Mouse (Mus musculus): Measurements from ENCODE around the gene Kcnh2. TPM values are rescaled to one million over a fixed set of nuclear protein-coding genes. Genes with fewer than 3 reads are reported as not detected.
A peak's percentile ranks its signal among the peaks of the same experiment; 100 is the strongest.
"Not testable (repeated sequence)": the region's sequence is repeated elsewhere in the genome, so short reads cannot be mapped to it uniquely, and the experiment has no call there.

Kcnh2 gene
- 6.0 and 7.0 TPM in 2 replicates for polyA plus RNA-seq (2015; fragmentation: Nextera tagmentation; extraction: Ambion mirVana)

- ATAC-seq (ENCODE audit: borderline replicate concordance, extremely low read depth, low FRiP score, low TSS enrichment): peak; percentile 13
- WGBS: under 1% methylated on average over 29 of the region's 53 CpGs
- H3K27me3 ChIP-seq: peaks cover 59% of the 10 kb centered on the region
- peak within 1 kb of the TSS; percentile 50 for H3K9ac ChIP-seq
- peak within 1 kb of the TSS; percentile 92 for H3K27ac ChIP-seq
- peaks cover 59% of the 10 kb centered on the region for H3K4me1 ChIP-seq
- H3K4me3 ChIP-seq: peak within 1 kb of the TSS; percentile 66
- H3K4me2 ChIP-seq: peak within 1 kb of the TSS; percentile 98
- H3K9me3 ChIP-seq: no peaks in the 10 kb centered on the region
- H3K36me3 ChIP-seq: no peaks in the 10 kb centered on the region
Observed at GRCm38 (mm10) chr5:24351278-24351677, at the start of gene Kcnh2. Gene Kcnh2, minus strand, starts transcription at chr5:24351604.

GRCm38 (mm10) chr5:24400362-24400761, 49.0 kb upstream of the Kcnh2 start:
- 88% methylated on average over 11 of the region's 11 CpGs for WGBS
- Histone ChIP-seq H3K4me3 (no peak overlapping the region), H3K36me3 (peaks cover 17% of the 10 kb centered on the region; the same call in 1 of the 2 replicates), H3K27me3 (no peaks in the 10 kb centered on the region), H3K4me2 (no peak overlapping the region), H3K9ac (no peak overlapping the region), H3K27ac (no peak overlapping the region), H3K9me3 (no peaks in the 10 kb centered on the region), H3K4me1 (no peaks in the 10 kb centered on the region; the same call in 1 of the 2 replicates)
- ATAC-seq (ENCODE audit: borderline replicate concordance, extremely low read depth, low FRiP score, low TSS enrichment): no peak

- WGBS: 84% methylated on average over 10 of the region's 10 CpGs
- H3K4me3 ChIP-seq: no peak overlapping the region
- no peak for ATAC-seq (ENCODE audit: borderline replicate concordance, extremely low read depth, low FRiP score, low TSS enrichment)
- no peaks in the 10 kb centered on the region for H3K9me3 ChIP-seq
- no peak overlapping the region for H3K9ac ChIP-seq
- peaks cover 17% of the 10 kb centered on the region; the same call in 1 of the 2 replicates for H3K36me3 ChIP-seq
- H3K27ac ChIP-seq: no peak overlapping the region
- H3K4me2 ChIP-seq: no peak overlapping the region
- H3K27me3 ChIP-seq: no peaks in the 10 kb centered on the region
- peaks cover 6% of the 10 kb centered on the region; the same call in 1 of the 2 replicates for H3K4me1 ChIP-seq
Observed at GRCm38 (mm10) chr5:24399686-24400085, 48.3 kb upstream of the Kcnh2 start.

- 84% methylated on average over 6 of the region's 6 CpGs for WGBS
- not testable (repeated sequence) for H3K4me3 ChIP-seq; H3K9me3 ChIP-seq; H3K36me3 ChIP-seq; H3K27ac ChIP-seq; H3K9ac ChIP-seq; ATAC-seq (ENCODE audit: borderline replicate concordance, extremely low read depth, low FRiP score, low TSS enrichment); H3K27me3 ChIP-seq; H3K4me2 ChIP-seq
- H3K4me1 ChIP-seq: peaks cover 14% of the 10 kb centered on the region
Observed at GRCm38 (mm10) chr5:24396254-24396653, 44.9 kb upstream of the Kcnh2 start.

- 1% methylated on average over 36 of the region's 36 CpGs for WGBS
- Histone ChIP-seq H3K4me1 (peaks cover 18% of the 10 kb centered on the region), H3K4me3 (peak overlapping the region; percentile 56), H3K36me3 (no peaks in the 10 kb centered on the region), H3K9me3 (no peaks in the 10 kb centered on the region), H3K27ac (peak overlapping the region; percentile 64; the same call in 1 of the 2 replicates), H3K9ac (peak overlapping the region; percentile 31; the same call in 1 of the 2 replicates), H3K27me3 (peaks cover under 1% of the 10 kb centered on the region; the same call in 1 of the 2 replicates), H3K4me2 (peak overlapping the region; percentile 61)
- ATAC-seq (ENCODE audit: borderline replicate concordance, extremely low read depth, low FRiP score, low TSS enrichment): peak; percentile 96
Observed at GRCm38 (mm10) chr5:24394165-24394894, 42.9 kb upstream of the Kcnh2 start.

GRCm38 (mm10) chr5:24393392-24393997, 42.1 kb upstream of the Kcnh2 start, which contains the start of gene Abcb8:
Gene Abcb8, plus strand, starts transcription at chr5:24393663.
- peak within 1 kb of the TSS; percentile 61 for H3K4me2 ChIP-seq
- H3K27me3 ChIP-seq: peaks cover 8% of the 10 kb centered on the region; the same call in 1 of the 2 replicates
- peak within 1 kb of the TSS; percentile 56 for H3K4me3 ChIP-seq
- H3K4me1 ChIP-seq: peaks cover 21% of the 10 kb centered on the region
- no peaks in the 10 kb centered on the region for H3K9me3 ChIP-seq
- peak within 1 kb of the TSS; percentile 64; the same call in 1 of the 2 replicates for H3K27ac ChIP-seq
- no peak for ATAC-seq (ENCODE audit: borderline replicate concordance, extremely low read depth, low FRiP score, low TSS enrichment)
- WGBS: 24% methylated on average over 7 of the region's 7 CpGs
- peak within 1 kb of the TSS; percentile 31; the same call in 1 of the 2 replicates for H3K9ac ChIP-seq
- no peaks in the 10 kb centered on the region for H3K36me3 ChIP-seq

GRCm38 (mm10) chr5:24392724-24393123, 41.3 kb upstream of the Kcnh2 start:
- no peaks in the 10 kb centered on the region for H3K36me3 ChIP-seq
- peaks cover 15% of the 10 kb centered on the region for H3K27me3 ChIP-seq
- H3K4me2 ChIP-seq: no peak overlapping the region
- H3K4me1 ChIP-seq: peaks cover 27% of the 10 kb centered on the region
- no peak overlapping the region for H3K4me3 ChIP-seq
- no peaks in the 10 kb centered on the region for H3K9me3 ChIP-seq
- H3K9ac ChIP-seq: no peak overlapping the region
- WGBS: 70% methylated on average over 7 of the region's 7 CpGs
- H3K27ac ChIP-seq: no peak overlapping the region
- no peak for ATAC-seq (ENCODE audit: borderline replicate concordance, extremely low read depth, low FRiP score, low TSS enrichment)

- H3K4me2 ChIP-seq: no peak within 1 kb of the TSS
- WGBS: 72% methylated on average over 7 of the region's 7 CpGs
- no peaks in the 10 kb centered on the region for H3K9me3 ChIP-seq
- ATAC-seq (ENCODE audit: borderline replicate concordance, extremely low read depth, low FRiP score, low TSS enrichment): no peak
- H3K9ac ChIP-seq: no peak within 1 kb of the TSS
- H3K27me3 ChIP-seq: peaks cover 24% of the 10 kb centered on the region
- peaks cover 35% of the 10 kb centered on the region for H3K4me1 ChIP-seq
- H3K36me3 ChIP-seq: no peaks in the 10 kb centered on the region
- no peak within 1 kb of the TSS for H3K27ac ChIP-seq
- no peak within 1 kb of the TSS for H3K4me3 ChIP-seq
Observed at GRCm38 (mm10) chr5:24391864-24392263, 40.5 kb upstream of the Kcnh2 start, which contains the start of gene Atg9b. Gene Atg9b, minus strand, starts transcription at chr5:24392143.

- Histone ChIP-seq H3K27me3 (peaks cover 43% of the 10 kb centered on the region), H3K9ac (no peak overlapping the region), H3K27ac (no peak overlapping the region), H3K4me1 (peaks cover 28% of the 10 kb centered on the region), H3K4me3 (no peak overlapping the region), H3K36me3 (no peaks in the 10 kb centered on the region), H3K4me2 (no peak overlapping the region), H3K9me3 (no peaks in the 10 kb centered on the region)
- no peak for ATAC-seq (ENCODE audit: borderline replicate concordance, extremely low read depth, low FRiP score, low TSS enrichment)
- WGBS: 58% methylated on average over 4 of the region's 4 CpGs
Observed at GRCm38 (mm10) chr5:24389658-24390020, 38.2 kb upstream of the Kcnh2 start.

- Histone ChIP-seq H3K4me1 (peaks cover 28% of the 10 kb centered on the region), H3K27me3 (peaks cover 43% of the 10 kb centered on the region), H3K4me3 (no peak overlapping the region), H3K9ac (no peak overlapping the region), H3K27ac (no peak overlapping the region), H3K4me2 (no peak overlapping the region), H3K9me3 (no peaks in the 10 kb centered on the region), H3K36me3 (no peaks in the 10 kb centered on the region)
- ATAC-seq (ENCODE audit: borderline replicate concordance, extremely low read depth, low FRiP score, low TSS enrichment): no peak
- WGBS: 57% methylated on average over 7 of the region's 7 CpGs
Observed at GRCm38 (mm10) chr5:24389011-24389657, 37.7 kb upstream of the Kcnh2 start.

GRCm38 (mm10) chr5:24388246-24388915, 37.0 kb upstream of the Kcnh2 start:
- 0 out of 2 replicates have a peak, but pooled peaks have one; percentile 1 for ATAC-seq (ENCODE audit: borderline replicate concordance, extremely low read depth, low FRiP score, low TSS enrichment)
- peak overlapping the region; percentile 37 for H3K4me3 ChIP-seq
- no peaks in the 10 kb centered on the region for H3K9me3 ChIP-seq
- peak overlapping the region; percentile 31 for H3K9ac ChIP-seq
- H3K27ac ChIP-seq: no peak overlapping the region
- no peaks in the 10 kb centered on the region for H3K36me3 ChIP-seq
- H3K27me3 ChIP-seq: peaks cover 43% of the 10 kb centered on the region
- peaks cover 28% of the 10 kb centered on the region for H3K4me1 ChIP-seq
- H3K4me2 ChIP-seq: peak overlapping the region; percentile 87
- WGBS: 24% methylated on average over 26 of the region's 26 CpGs

Measured in lung, embryonic 15.5 days (tissue).